In genomic region chr4:156193906-156194305, GRCm38 (mm10) we compare ENCODE assay signal across 10 mouse cellular contexts. TPM values are rescaled to one million over a fixed set of nuclear protein-coding genes. Genes with fewer than 3 reads are reported as not detected.
DNase-seq lines count a peak whose midpoint lies in the region; ATAC-seq and TF ChIP-seq lines count a peak whose summit lies in the region.
"Had no signal": no experiment of that assay in that cellular context is flagged by ENCODE, and none has a peak within 500 bp of the region (broad histone marks: within the 10 kb centered on the region; RNA-seq: fewer than 3 reads in every experiment).

No protein-coding gene starts in this region.

- H3K4me3 ChIP-seq in forebrain, embryonic 12.5 days (replicated peaks): 0 out of 2 replicates have a peak overlapping the region, but pooled peaks have one; percentile 1
- H3K4me3 ChIP-seq in forebrain, postnatal 0 days (ENCODE audit: low read depth, low read length): no peak overlapping the region
- H3K4me3 ChIP-seq in lung, embryonic 16.5 days (ENCODE audit: low read length): peak overlapping the region; percentile 16; the same call in 1 of the 2 replicates
- H3K4me3 ChIP-seq in intestine, postnatal 0 days (ENCODE audit: low read depth, low read length): no peak overlapping the region
- H3K4me3 ChIP-seq in stomach, embryonic 15.5 days (replicated peaks): no peak overlapping the region

- no peak overlapping the region for H3K27ac ChIP-seq in forebrain, embryonic 12.5 days
- H3K27ac ChIP-seq in forebrain, postnatal 0 days (ENCODE audit: low read depth, low read length): no peak overlapping the region
- H3K27ac ChIP-seq in lung, embryonic 16.5 days (ENCODE audit: low read length): peak overlapping the region; percentile 88
- H3K27ac ChIP-seq in intestine, postnatal 0 days (ENCODE audit: low read depth, low read length): 0 out of 2 replicates have a peak overlapping the region, but pooled peaks have one; percentile 6
- H3K27ac ChIP-seq in stomach, embryonic 15.5 days: 0 out of 2 replicates have a peak overlapping the region, but pooled peaks have one; percentile 26
- H3K27ac ChIP-seq: macrophage had no signal

- H3K27me3 ChIP-seq in forebrain, embryonic 12.5 days: no peaks in the 10 kb centered on the region
- no peaks in the 10 kb centered on the region for H3K27me3 ChIP-seq in forebrain, postnatal 0 days (ENCODE audit: insufficient read depth, low read length)
- no peaks in the 10 kb centered on the region for H3K27me3 ChIP-seq in lung, embryonic 16.5 days (ENCODE audit: control insufficient read depth, insufficient read depth, low read depth, low read length)
- H3K27me3 ChIP-seq in intestine, postnatal 0 days (replicated peaks; ENCODE audit: control insufficient read depth, insufficient read depth, low read length): no peaks in the 10 kb centered on the region
- H3K27me3 ChIP-seq in stomach, embryonic 15.5 days (replicated peaks): no peaks in the 10 kb centered on the region

- peaks cover 78% of the 10 kb centered on the region for H3K4me1 ChIP-seq in forebrain, embryonic 12.5 days
- peaks cover 15% of the 10 kb centered on the region for H3K4me1 ChIP-seq in forebrain, postnatal 0 days (ENCODE audit: insufficient read depth)
- peaks cover 49% of the 10 kb centered on the region for H3K4me1 ChIP-seq in lung, embryonic 16.5 days (replicated peaks; ENCODE audit: control insufficient read depth, insufficient read depth, low read length)
- H3K4me1 ChIP-seq in intestine, postnatal 0 days (replicated peaks; ENCODE audit: control insufficient read depth, insufficient read depth, low read length): peaks cover 13% of the 10 kb centered on the region
- peaks cover 50% of the 10 kb centered on the region for H3K4me1 ChIP-seq in stomach, embryonic 15.5 days

- no peak for TF ChIP-seq CTCF in forebrain, postnatal 0 days (IDR thresholded peaks at IDR 0.05; ENCODE audit: low read depth)
- TF ChIP-seq CTCF in intestine, postnatal 0 days (IDR thresholded peaks at IDR 0.05; ENCODE audit: low read depth): no peak

- DNase-seq in forebrain, postnatal 0 days: no peak
- DNase-seq in lung, postnatal 4 days: no peak
- DNase-seq in ovary, postnatal 10 days (ENCODE audit: low spot score): no peak
- no peak for DNase-seq in heart, adult 8-10 months (ENCODE audit: low spot score)
- DNase-seq: thymus, postnatal 25 days had no signal

- WGBS in forebrain, embryonic 12.5 days: 69% methylated on average over 5 of the region's 5 CpGs
- WGBS in forebrain, postnatal 0 days: 73% methylated on average over 5 of the region's 5 CpGs
- 46% methylated on average over 5 of the region's 5 CpGs for WGBS in lung, embryonic 16.5 days
- 56% methylated on average over 5 of the region's 5 CpGs for WGBS in intestine, postnatal 0 days
- 69% methylated on average over 5 of the region's 5 CpGs for WGBS in stomach, embryonic 15.5 days

- peak overlapping the region; percentile 93 for H3K4me2 ChIP-seq in forebrain, embryonic 12.5 days
- no peak overlapping the region for H3K4me2 ChIP-seq in forebrain, postnatal 0 days (ENCODE audit: low read depth)
- peak overlapping the region; percentile 32; the same call in 1 of the 2 replicates for H3K4me2 ChIP-seq in lung, embryonic 16.5 days (ENCODE audit: low read depth, low read length)
- H3K4me2 ChIP-seq in intestine, postnatal 0 days (replicated peaks; ENCODE audit: low read depth): no peak overlapping the region
- H3K4me2 ChIP-seq in stomach, embryonic 15.5 days: no peak overlapping the region

- ATAC-seq in forebrain, embryonic 12.5 days (ENCODE audit: low FRiP score): no peak
- ATAC-seq in forebrain, postnatal 0 days: no peak
- ATAC-seq in lung, embryonic 16.5 days (ENCODE audit: low read depth): no peak
- no peak for ATAC-seq in intestine, postnatal 0 days
- no peak for ATAC-seq in stomach, embryonic 15.5 days (ENCODE audit: insufficient read depth, low FRiP score, low read depth)

- no peaks in the 10 kb centered on the region for H3K9me3 ChIP-seq in forebrain, embryonic 12.5 days
- H3K9me3 ChIP-seq in forebrain, postnatal 0 days (ENCODE audit: low read length): no peaks in the 10 kb centered on the region
- H3K9me3 ChIP-seq in lung, embryonic 16.5 days (ENCODE audit: control insufficient read depth, low read length): no peaks in the 10 kb centered on the region
- H3K9me3 ChIP-seq in intestine, postnatal 0 days (ENCODE audit: control insufficient read depth): no peaks in the 10 kb centered on the region
- no peaks in the 10 kb centered on the region for H3K9me3 ChIP-seq in stomach, embryonic 15.5 days

- 0 out of 2 replicates have a peak overlapping the region, but pooled peaks have one; percentile 25 for H3K9ac ChIP-seq in forebrain, embryonic 12.5 days
- H3K9ac ChIP-seq in forebrain, postnatal 0 days: no peak overlapping the region
- no peak overlapping the region for H3K9ac ChIP-seq in lung, embryonic 16.5 days (ENCODE audit: low read length)
- no peak overlapping the region for H3K9ac ChIP-seq in intestine, postnatal 0 days (ENCODE audit: low read depth, low read length)
- no peak overlapping the region for H3K9ac ChIP-seq in stomach, embryonic 15.5 days

- peaks cover 55% of the 10 kb centered on the region for H3K36me3 ChIP-seq in forebrain, embryonic 12.5 days (replicated peaks)
- peaks cover 25% of the 10 kb centered on the region; the same call in 1 of the 2 replicates for H3K36me3 ChIP-seq in forebrain, postnatal 0 days (ENCODE audit: insufficient read depth)
- H3K36me3 ChIP-seq in lung, embryonic 16.5 days (ENCODE audit: control insufficient read depth, insufficient read depth, low read length): peaks cover 9% of the 10 kb centered on the region
- peaks cover 7% of the 10 kb centered on the region; the same call in 1 of the 2 replicates for H3K36me3 ChIP-seq in intestine, postnatal 0 days (ENCODE audit: control insufficient read depth, insufficient read depth)
- no peaks in the 10 kb centered on the region for H3K36me3 ChIP-seq in stomach, embryonic 15.5 days

RNA-seq across cellular contexts. Expression of gene Agrn, which starts 3.4 kb away (rescaled TPM):
- 139 and 152 TPM in 2 replicates for polyA plus RNA-seq in forebrain, embryonic 12.5 days (2016; fragmentation: Nextera tagmentation; extraction: Ambion mirVana)
- 218 and 261 TPM in 2 replicates for total RNA-seq in forebrain, postnatal 0 days (2014; rRNA removed)
- 48.2 and 61.3 TPM in 2 replicates for polyA plus RNA-seq in forebrain, postnatal 0 days (2015; fragmentation: Nextera tagmentation; extraction: Ambion mirVana)
- polyA plus RNA-seq in lung, embryonic 16.5 days (2015; fragmentation: Nextera tagmentation; extraction: Ambion mirVana): 85.6 and 86.5 TPM in 2 replicates
- 15.1 and 17.7 TPM in 2 replicates for polyA plus RNA-seq in intestine, postnatal 0 days (2015; fragmentation: Nextera tagmentation; extraction: Ambion mirVana)
- 61.7 and 67.8 TPM in 2 replicates for polyA plus RNA-seq in stomach, embryonic 15.5 days (2015; fragmentation: Nextera tagmentation; extraction: Ambion mirVana)
- 10 to 100 TPM; 21.0 to 27.6 (median 24.5) TPM for total RNA-seq in heart, adult 8-10 months (2022)

RNA-seq across cellular contexts. Expression of gene Isg15, which starts 6.7 kb away (rescaled TPM):
- 0.64 and 0.79 TPM in 2 replicates for polyA plus RNA-seq in forebrain, embryonic 12.5 days (2016; fragmentation: Nextera tagmentation; extraction: Ambion mirVana)
- total RNA-seq in forebrain, postnatal 0 days (2014; rRNA removed): 1.4 and 2.2 TPM in 2 replicates
- polyA plus RNA-seq in forebrain, postnatal 0 days (2015; fragmentation: Nextera tagmentation; extraction: Ambion mirVana): 2.4 and 3.4 TPM in 2 replicates
- 1.7 and 3.1 TPM in 2 replicates for polyA plus RNA-seq in lung, embryonic 16.5 days (2015; fragmentation: Nextera tagmentation; extraction: Ambion mirVana)
- polyA plus RNA-seq in intestine, postnatal 0 days (2015; fragmentation: Nextera tagmentation; extraction: Ambion mirVana): 36.0 and 40.5 TPM in 2 replicates
- 3.2 and 4.8 TPM in 2 replicates for polyA plus RNA-seq in stomach, embryonic 15.5 days (2015; fragmentation: Nextera tagmentation; extraction: Ambion mirVana)
- 1 to 10 TPM; 1.7 to 2.8 (median 2.0) TPM for total RNA-seq in heart, adult 8-10 months (2022)

RNA-seq across cellular contexts. Expression of gene AW011738, which starts 9.2 kb away (rescaled TPM):
- 7.1 and 8.2 TPM in 2 replicates for polyA plus RNA-seq in forebrain, embryonic 12.5 days (2016; fragmentation: Nextera tagmentation; extraction: Ambion mirVana)
- 3.5 and 5.7 TPM in 2 replicates for total RNA-seq in forebrain, postnatal 0 days (2014; rRNA removed)
- 1.8 and 3.4 TPM in 2 replicates for polyA plus RNA-seq in forebrain, postnatal 0 days (2015; fragmentation: Nextera tagmentation; extraction: Ambion mirVana)
- polyA plus RNA-seq in lung, embryonic 16.5 days (2015; fragmentation: Nextera tagmentation; extraction: Ambion mirVana): 2.9 and 3.4 TPM in 2 replicates
- polyA plus RNA-seq in intestine, postnatal 0 days (2015; fragmentation: Nextera tagmentation; extraction: Ambion mirVana): 0.85 and 0.93 TPM in 2 replicates
- polyA plus RNA-seq in stomach, embryonic 15.5 days (2015; fragmentation: Nextera tagmentation; extraction: Ambion mirVana): 3.0 TPM in 2 replicates
- total RNA-seq in heart, adult 8-10 months (2022): 10 to 100 TPM; 10.1 to 14.4 (median 12.2) TPM

RNA-seq across cellular contexts. Expression of gene Perm1, which starts 21.8 kb away (rescaled TPM):
- 2.1 and 2.4 TPM in 2 replicates for polyA plus RNA-seq in forebrain, embryonic 12.5 days (2016; fragmentation: Nextera tagmentation; extraction: Ambion mirVana)
- total RNA-seq in forebrain, postnatal 0 days (2014; rRNA removed): 1.1 and 1.3 TPM in 2 replicates
- polyA plus RNA-seq in forebrain, postnatal 0 days (2015; fragmentation: Nextera tagmentation; extraction: Ambion mirVana): 0.69 and 0.86 TPM in 2 replicates
- 0.45 and 0.91 TPM in 2 replicates for polyA plus RNA-seq in lung, embryonic 16.5 days (2015; fragmentation: Nextera tagmentation; extraction: Ambion mirVana)
- polyA plus RNA-seq in intestine, postnatal 0 days (2015; fragmentation: Nextera tagmentation; extraction: Ambion mirVana): 0.39 and 0.47 TPM in 2 replicates
- 0.61 and 0.99 TPM in 2 replicates for polyA plus RNA-seq in stomach, embryonic 15.5 days (2015; fragmentation: Nextera tagmentation; extraction: Ambion mirVana)
- total RNA-seq in heart, adult 8-10 months (2022): 100 to 1,000 TPM; 327 to 378 (median 333) TPM

RNA-seq across cellular contexts. Expression of gene Plekhn1, which starts 40.8 kb away (rescaled TPM):
- 27.6 and 28.5 TPM in 2 replicates for polyA plus RNA-seq in forebrain, embryonic 12.5 days (2016; fragmentation: Nextera tagmentation; extraction: Ambion mirVana)
- 37.2 and 43.7 TPM in 2 replicates for total RNA-seq in forebrain, postnatal 0 days (2014; rRNA removed)
- polyA plus RNA-seq in forebrain, postnatal 0 days (2015; fragmentation: Nextera tagmentation; extraction: Ambion mirVana): 11.8 and 14.3 TPM in 2 replicates
- 18.5 and 22.8 TPM in 2 replicates for polyA plus RNA-seq in lung, embryonic 16.5 days (2015; fragmentation: Nextera tagmentation; extraction: Ambion mirVana)
- 8.3 and 8.6 TPM in 2 replicates for polyA plus RNA-seq in intestine, postnatal 0 days (2015; fragmentation: Nextera tagmentation; extraction: Ambion mirVana)
- polyA plus RNA-seq in stomach, embryonic 15.5 days (2015; fragmentation: Nextera tagmentation; extraction: Ambion mirVana): 20.0 and 22.1 TPM in 2 replicates
- 10 to 100 TPM in 3 of 4 experiments, 1 to 10 TPM in 1; 9.5 to 11.8 (median 10.9) TPM for total RNA-seq in heart, adult 8-10 months (2022)

Comparison
In these comparisons a context has a peak if more than half of its experiments do, and no peak if none do; other contexts are left out.
1. H3K4me2 ChIP-seq: peak in forebrain, embryonic 12.5 days (single experiment) and lung, embryonic 16.5 days (single experiment); none in forebrain, postnatal 0 days (single experiment), intestine, postnatal 0 days (single experiment) and stomach, embryonic 15.5 days (single experiment).
2. H3K4me3 ChIP-seq: peak in forebrain, embryonic 12.5 days (single experiment) and lung, embryonic 16.5 days (single experiment); none in forebrain, postnatal 0 days (single experiment), intestine, postnatal 0 days (single experiment) and stomach, embryonic 15.5 days (single experiment).
3. H3K27ac ChIP-seq: peak in lung, embryonic 16.5 days (single experiment), intestine, postnatal 0 days (single experiment) and stomach, embryonic 15.5 days (single experiment); none in forebrain, embryonic 12.5 days (single experiment) and forebrain, postnatal 0 days (single experiment).